Mouse (Mus musculus): Measurements from ENCODE around the gene Clec4n. TPM values are rescaled to one million over a fixed set of nuclear protein-coding genes. Genes with fewer than 3 reads are reported as not detected.
A peak's percentile ranks its signal among the peaks of the same experiment; 100 is the strongest.
"Not testable (repeated sequence)": the region's sequence is repeated elsewhere in the genome, so short reads cannot be mapped to it uniquely, and the experiment has no call there.

Clec4n gene
- polyA plus RNA-seq, 1 experiment from 2014 or later: 28.7 TPM

DNA sequence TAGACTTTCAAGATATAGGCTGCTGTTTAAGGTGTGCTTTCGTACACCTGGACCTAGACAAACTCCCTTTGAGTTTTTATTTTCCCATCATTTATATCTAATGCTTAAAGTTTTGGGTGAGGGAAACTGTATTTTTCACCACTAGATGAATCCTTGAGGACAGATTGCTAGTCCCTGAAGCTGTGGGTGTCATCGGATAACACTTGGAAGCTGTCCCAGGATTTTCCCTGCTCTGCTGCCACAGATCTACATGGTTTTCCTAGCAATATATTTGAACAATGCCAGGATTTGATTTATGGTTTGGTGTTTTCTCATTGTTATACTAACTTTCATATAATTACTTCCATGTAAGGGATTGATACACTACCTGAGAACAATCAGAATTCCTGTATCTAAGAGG lies 49.8 kb downstream of the Clec4n start:
- ATAC-seq (no peak), DNase-seq (no peak)
- WGBS (ENCODE audit: insufficient replicate concordance): 82% methylated on average over 2 of the region's 2 CpGs
- TF ChIP-seq CTCF (IDR thresholded peaks at IDR 0.05; ENCODE audit: low read depth) (no peak), EP300 (IDR thresholded peaks at IDR 0.05; ENCODE audit: low read depth) (no peak)
- Histone ChIP-seq H3K4me2 (ENCODE audit: low read depth, low read length) (no peak overlapping the region), H3K9me3 (ENCODE audit: low read length) (no peaks in the 10 kb centered on the region), H3K4me3 (ENCODE audit: low read depth, low read length) (no peak overlapping the region), H3K4me1 (ENCODE audit: insufficient read depth) (no peaks in the 10 kb centered on the region), H3K27ac (ENCODE audit: low read depth) (no peak overlapping the region), H3K9ac (replicated peaks) (no peak overlapping the region), H3K27me3 (ENCODE audit: insufficient read depth, low read length) (no peaks in the 10 kb centered on the region), H3K36me3 (replicated peaks; ENCODE audit: insufficient read depth, low read length) (no peaks in the 10 kb centered on the region)

DNA sequence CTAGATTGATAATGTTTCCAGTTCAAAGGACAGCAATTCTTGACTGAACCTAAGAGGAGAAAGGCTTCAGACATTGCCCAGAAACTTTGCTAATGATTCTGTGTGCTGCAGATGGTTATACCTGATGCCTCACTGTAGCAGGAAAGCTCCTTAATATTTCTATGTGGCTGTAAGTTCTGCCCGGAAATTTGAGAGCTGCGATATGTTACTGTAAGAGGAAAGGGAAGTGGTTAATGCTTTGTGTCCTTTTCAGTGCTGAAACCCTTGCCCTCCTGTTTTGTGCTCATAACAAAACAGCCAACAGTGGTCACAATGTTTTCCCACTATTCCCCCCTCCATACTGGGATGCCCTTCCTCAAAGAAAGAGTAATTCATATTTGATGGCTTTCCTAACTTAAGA lies 56.7 kb downstream of the Clec4n start:
- WGBS (ENCODE audit: insufficient replicate concordance): 31% methylated on average over 2 of the region's 2 CpGs
- no peak for TF ChIP-seq CTCF (IDR thresholded peaks at IDR 0.05; ENCODE audit: low read depth)
- no peak for TF ChIP-seq EP300 (IDR thresholded peaks at IDR 0.05; ENCODE audit: low read depth)
- H3K4me2 ChIP-seq (ENCODE audit: low read depth, low read length): no peak overlapping the region
- peaks cover 4% of the 10 kb centered on the region for H3K4me1 ChIP-seq (ENCODE audit: insufficient read depth)
- no peak overlapping the region for H3K9ac ChIP-seq (replicated peaks)
- H3K4me3 ChIP-seq (ENCODE audit: low read depth, low read length): no peak overlapping the region
- no peaks in the 10 kb centered on the region for H3K27me3 ChIP-seq (ENCODE audit: insufficient read depth, low read length)
- H3K9me3 ChIP-seq (ENCODE audit: low read length): no peaks in the 10 kb centered on the region
- no peaks in the 10 kb centered on the region for H3K36me3 ChIP-seq (replicated peaks; ENCODE audit: insufficient read depth, low read length)
- DNase-seq: no peak
- no peak for ATAC-seq
- no peak overlapping the region for H3K27ac ChIP-seq (ENCODE audit: low read depth)

DNA sequence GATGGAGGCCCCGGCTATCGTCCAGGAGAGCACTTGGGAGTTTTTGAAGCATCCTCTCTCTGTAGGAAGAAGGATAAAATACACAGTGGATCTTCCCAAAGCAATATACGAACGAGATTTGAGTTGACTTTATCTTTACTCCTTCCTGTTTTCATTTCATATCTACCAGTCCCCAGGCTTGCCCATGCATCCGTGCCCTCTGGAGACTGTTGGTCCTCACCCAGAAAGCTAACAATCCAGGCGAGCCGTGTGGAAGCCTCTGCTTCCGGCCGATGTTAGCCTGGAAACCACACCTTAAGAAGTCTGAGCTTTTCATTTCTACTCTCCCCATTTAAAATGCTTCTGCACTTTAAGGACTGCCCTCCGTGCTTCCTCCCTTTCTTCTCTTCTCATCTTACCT lies 59.3 kb downstream of the Clec4n start:
- Histone ChIP-seq H3K4me1 (ENCODE audit: insufficient read depth) (peaks cover 4% of the 10 kb centered on the region), H3K9ac (replicated peaks) (no peak overlapping the region), H3K9me3 (ENCODE audit: low read length) (no peaks in the 10 kb centered on the region), H3K27ac (ENCODE audit: low read depth) (peak overlapping the region; percentile 52; the same call in 1 of the 2 replicates), H3K4me3 (ENCODE audit: low read depth, low read length) (no peak overlapping the region), H3K36me3 (replicated peaks; ENCODE audit: insufficient read depth, low read length) (no peaks in the 10 kb centered on the region), H3K27me3 (ENCODE audit: insufficient read depth, low read length) (no peaks in the 10 kb centered on the region), H3K4me2 (ENCODE audit: low read depth, low read length) (peak overlapping the region; percentile 33)
- ATAC-seq (no peak), DNase-seq (no peak)
- TF ChIP-seq EP300 (IDR thresholded peaks at IDR 0.05; ENCODE audit: low read depth) (peak; percentile 50; the same call in 1 of the 2 replicates), CTCF (IDR thresholded peaks at IDR 0.05; ENCODE audit: low read depth) (no peak)
- 34% methylated on average over 10 of the region's 10 CpGs for WGBS (ENCODE audit: insufficient replicate concordance)

DNA sequence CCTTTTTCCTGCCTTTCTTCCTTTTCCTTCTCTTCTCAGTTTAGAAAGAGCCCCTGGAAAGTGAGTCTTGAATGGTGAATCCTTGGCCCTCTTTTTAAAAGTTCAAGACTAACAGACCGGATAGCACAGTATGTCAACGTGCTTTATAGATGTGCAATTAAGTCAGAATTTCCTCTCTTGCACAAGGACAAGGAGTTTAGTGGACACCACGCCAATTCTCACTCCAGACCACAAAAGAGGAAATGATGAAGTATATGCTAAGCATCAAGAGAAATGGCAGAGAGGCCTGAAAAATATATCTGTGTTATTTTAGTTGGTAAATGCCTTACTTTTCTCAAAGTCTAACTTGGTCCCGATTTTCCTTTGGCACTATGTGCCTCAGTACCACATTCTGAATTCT lies 60.1 kb downstream of the Clec4n start, which contains the start of gene Clec4e:
Gene Clec4e, minus strand, starts transcription at position 118 of the 400 bp plus-strand sequence.
- TF ChIP-seq CTCF (IDR thresholded peaks at IDR 0.05; ENCODE audit: low read depth): no peak
- 0 out of 2 replicates have a peak, but pooled peaks have one; percentile 8 for TF ChIP-seq EP300 (IDR thresholded peaks at IDR 0.05; ENCODE audit: low read depth)
- Histone ChIP-seq H3K36me3 (replicated peaks; ENCODE audit: insufficient read depth, low read length) (no peaks in the 10 kb centered on the region), H3K27ac (ENCODE audit: low read depth) (peak within 1 kb of the TSS; percentile 52), H3K4me3 (ENCODE audit: low read depth, low read length) (no peak within 1 kb of the TSS), H3K4me1 (ENCODE audit: insufficient read depth) (peaks cover 5% of the 10 kb centered on the region), H3K4me2 (ENCODE audit: low read depth, low read length) (peak within 1 kb of the TSS; percentile 33), H3K9ac (replicated peaks) (no peak within 1 kb of the TSS), H3K9me3 (ENCODE audit: low read length) (no peaks in the 10 kb centered on the region), H3K27me3 (ENCODE audit: insufficient read depth, low read length) (no peaks in the 10 kb centered on the region)
- WGBS (ENCODE audit: insufficient replicate concordance): 50% methylated on average over 4 of the region's 4 CpGs
- no peak for DNase-seq
- ATAC-seq: no peak

DNA sequence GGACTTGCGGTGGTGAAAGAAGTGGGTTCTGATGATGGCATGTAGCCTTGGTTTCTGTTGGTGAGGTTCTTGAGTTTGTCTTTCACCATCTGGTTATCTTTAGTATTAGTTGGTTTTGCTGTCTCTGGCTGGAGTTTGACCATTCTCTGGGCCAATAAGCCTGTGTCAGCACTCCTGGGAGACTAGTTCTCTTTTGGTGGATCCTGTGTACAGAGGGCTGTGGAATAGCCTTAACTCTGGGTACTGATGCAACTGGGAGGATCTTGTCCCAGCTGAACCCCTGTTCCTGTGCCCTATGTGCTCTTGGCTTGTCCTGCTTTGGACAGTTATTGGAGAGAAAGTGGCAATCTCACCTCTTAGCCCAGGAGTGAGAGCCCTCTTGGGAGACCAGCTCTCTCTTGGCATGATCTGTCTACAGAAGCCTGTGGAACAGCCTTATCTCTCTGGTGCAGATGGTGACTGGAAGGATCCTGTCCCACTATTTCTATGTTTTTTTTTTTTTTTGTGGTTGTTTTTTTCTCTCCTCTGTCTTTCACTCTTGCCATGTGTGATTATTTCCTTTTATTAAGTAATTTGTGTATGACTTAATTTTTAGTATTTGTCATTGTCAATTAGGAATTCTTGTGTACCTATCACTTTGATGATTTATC lies 63.2 kb downstream of the Clec4n start:
- peak; percentile 99 for ATAC-seq
- Histone ChIP-seq H3K9ac (replicated peaks) (no peak overlapping the region; the same call in 1 of the 2 replicates), H3K4me2 (ENCODE audit: low read depth, low read length) (peak overlapping the region; percentile 7; the same call in 1 of the 2 replicates), H3K36me3 (replicated peaks; ENCODE audit: insufficient read depth, low read length) (no peaks in the 10 kb centered on the region), H3K4me1 (ENCODE audit: insufficient read depth) (peaks cover 10% of the 10 kb centered on the region), H3K27me3 (ENCODE audit: insufficient read depth, low read length) (no peaks in the 10 kb centered on the region), H3K27ac (ENCODE audit: low read depth) (peak overlapping the region; percentile 88), H3K4me3 (ENCODE audit: low read depth, low read length) (no peak overlapping the region), H3K9me3 (ENCODE audit: low read length) (no peaks in the 10 kb centered on the region)
- TF ChIP-seq CTCF (IDR thresholded peaks at IDR 0.05; ENCODE audit: low read depth) (no peak), EP300 (IDR thresholded peaks at IDR 0.05; ENCODE audit: low read depth) (peak; percentile 97)
- peak; percentile 51 for DNase-seq
- 70% methylated on average over 1 of the region's 1 CpGs for WGBS (ENCODE audit: insufficient replicate concordance)

DNA sequence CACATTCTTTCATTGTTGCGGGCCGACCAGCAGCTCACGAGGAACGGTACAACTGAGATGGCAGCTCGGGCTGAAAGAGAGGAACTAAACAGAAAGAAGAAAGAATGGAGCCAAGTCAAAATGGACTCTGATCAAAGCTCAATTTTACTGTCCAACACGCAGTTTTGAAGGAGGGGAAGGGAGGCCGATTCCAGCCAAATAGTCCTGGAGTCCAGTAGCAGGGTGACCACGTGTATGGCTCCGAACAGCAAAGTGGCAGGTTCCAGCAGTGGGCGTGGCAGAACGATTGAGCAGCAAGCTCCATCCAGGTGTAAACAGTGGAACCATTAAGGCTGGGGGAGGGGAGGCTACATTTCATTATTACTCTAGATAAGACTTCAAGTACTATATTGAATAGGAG lies 63.9 kb downstream of the Clec4n start:
- not testable (repeated sequence) for DNase-seq; H3K36me3 ChIP-seq (replicated peaks; ENCODE audit: insufficient read depth, low read length); H3K4me3 ChIP-seq (ENCODE audit: low read depth, low read length); H3K9me3 ChIP-seq (ENCODE audit: low read length); H3K9ac ChIP-seq (replicated peaks); H3K27me3 ChIP-seq (ENCODE audit: insufficient read depth, low read length); ATAC-seq
- Histone ChIP-seq H3K27ac (ENCODE audit: low read depth) (peak overlapping the region; percentile 81), H3K4me2 (ENCODE audit: low read depth, low read length) (peak overlapping the region; percentile 19; the same call in 1 of the 2 replicates), H3K4me1 (ENCODE audit: insufficient read depth) (peaks cover 10% of the 10 kb centered on the region)
- WGBS (ENCODE audit: insufficient replicate concordance): 62% methylated on average over 11 of the region's 11 CpGs

Other genes with a start within 250 kb of the Clec4n start
- 0.15 and 0.21 TPM in 2 replicates for gene Clec4a4, start 239.5 kb upstream of the Clec4n start, polyA plus RNA-seq (2015; fragmentation: Nextera tagmentation; extraction: Ambion mirVana)
- gene Clec4b1, start 179.9 kb upstream of the Clec4n start, polyA plus RNA-seq (2015; fragmentation: Nextera tagmentation; extraction: Ambion mirVana): 0.15 and 0.25 TPM in 2 replicates
- gene Clec4a2, start 123.4 kb upstream of the Clec4n start, polyA plus RNA-seq (2015; fragmentation: Nextera tagmentation; extraction: Ambion mirVana): 20.4 and 20.6 TPM in 2 replicates
- 0.21 and 0.45 TPM in 2 replicates for gene Clec4b2, start 57.0 kb upstream of the Clec4n start, polyA plus RNA-seq (2015; fragmentation: Nextera tagmentation; extraction: Ambion mirVana)
- gene Clec4d, start 32.3 kb downstream of the Clec4n start, polyA plus RNA-seq (2015; fragmentation: Nextera tagmentation; extraction: Ambion mirVana): 0.53 and 1.3 TPM in 2 replicates
- 0.92 and 1.2 TPM in 2 replicates for gene Clec4e, start 60.0 kb downstream of the Clec4n start, polyA plus RNA-seq (2015; fragmentation: Nextera tagmentation; extraction: Ambion mirVana)
- gene Vmn2r19, start 78.5 kb downstream of the Clec4n start, polyA plus RNA-seq (2015; fragmentation: Nextera tagmentation; extraction: Ambion mirVana): not detected in 2 replicates
- gene Vmn2r20, start 188.3 kb downstream of the Clec4n start, polyA plus RNA-seq (2015; fragmentation: Nextera tagmentation; extraction: Ambion mirVana): not detected in 2 replicates